Comparison of ENCODE assay signal across 8 mouse cellular contexts in genomic region chr14:8092573-8092972, GRCm38 (mm10). TPM values are rescaled to one million over a fixed set of nuclear protein-coding genes. Genes with fewer than 3 reads are reported as not detected.
DNase-seq lines count a peak whose midpoint lies in the region; ATAC-seq lines count a peak whose summit lies in the region.

No protein-coding gene starts in this region.

- no peaks in the 10 kb centered on the region for H3K27me3 ChIP-seq in intestine, embryonic 16.5 days (replicated peaks; ENCODE audit: control insufficient read depth, insufficient read depth, low read length)
- no peaks in the 10 kb centered on the region for H3K27me3 ChIP-seq in intestine, embryonic 15.5 days (replicated peaks)
- no peaks in the 10 kb centered on the region for H3K27me3 ChIP-seq in limb, embryonic 12.5 days

- DNase-seq in CD4-positive helper T cell, adult 2 months (ENCODE audit: low read depth, low spot score) = peak; percentile 54
- DNase-seq in ZHBTc4 (ENCODE audit: low read depth, low spot score) = peak; percentile 46
- no peak for DNase-seq in left cerebral cortex, postnatal 4 days
- DNase-seq in spleen, adult 12 weeks (ENCODE audit: low spot score) = no peak

- peaks cover 17% of the 10 kb centered on the region for H3K4me1 ChIP-seq in intestine, embryonic 16.5 days (ENCODE audit: control insufficient read depth, insufficient read depth, low read length)
- peaks cover 11% of the 10 kb centered on the region for H3K4me1 ChIP-seq in intestine, embryonic 15.5 days (replicated peaks)
- no peaks in the 10 kb centered on the region for H3K4me1 ChIP-seq in limb, embryonic 12.5 days (replicated peaks)

- 85% methylated on average over 2 of the region's 2 CpGs for WGBS in intestine, embryonic 16.5 days
- WGBS in intestine, embryonic 15.5 days = 83% methylated on average over 2 of the region's 2 CpGs
- 93% methylated on average over 2 of the region's 2 CpGs for WGBS in limb, embryonic 12.5 days

- intact Hi-C loops in left cerebral cortex, postnatal 4 days (cut with DNase I) = loop anchor here (5.0 to 10.0 kb wide), 3 partner anchors 70 to 252 kb away; partner anchors contain the start of gene Acox2

- ATAC-seq in intestine, embryonic 16.5 days = 0 out of 2 replicates have a peak, but pooled peaks have one; percentile 10
- no peak for ATAC-seq in intestine, embryonic 15.5 days
- ATAC-seq in limb, embryonic 12.5 days (ENCODE audit: insufficient number of reproducible peaks, insufficient read depth, low FRiP score, low TSS enrichment, low read depth) = 0 out of 2 replicates have a peak, but pooled peaks have one; percentile 37
- no peak for ATAC-seq in erythroid progenitor cell, adult 5-6 weeks (replicated peaks; ENCODE audit: low FRiP score, poor library complexity, severe bottlenecking)

- H3K36me3 ChIP-seq in intestine, embryonic 16.5 days (ENCODE audit: control insufficient read depth, insufficient read depth, low read length) = peaks cover 8% of the 10 kb centered on the region; the same call in 1 of the 2 replicates
- peaks cover 11% of the 10 kb centered on the region; the same call in 1 of the 2 replicates for H3K36me3 ChIP-seq in intestine, embryonic 15.5 days
- H3K36me3 ChIP-seq in limb, embryonic 12.5 days = peaks cover 36% of the 10 kb centered on the region

- no peaks in the 10 kb centered on the region for H3K9me3 ChIP-seq in intestine, embryonic 16.5 days (ENCODE audit: control insufficient read depth, low read length)
- H3K9me3 ChIP-seq in intestine, embryonic 15.5 days = no peaks in the 10 kb centered on the region
- H3K9me3 ChIP-seq in limb, embryonic 12.5 days = no peaks in the 10 kb centered on the region

- no peak overlapping the region for H3K27ac ChIP-seq in intestine, embryonic 16.5 days (ENCODE audit: low read length)
- no peak overlapping the region for H3K27ac ChIP-seq in intestine, embryonic 15.5 days
- no peak overlapping the region for H3K27ac ChIP-seq in limb, embryonic 12.5 days

- no peak overlapping the region for H3K9ac ChIP-seq in intestine, embryonic 16.5 days (ENCODE audit: low read depth, low read length)
- no peak overlapping the region for H3K9ac ChIP-seq in intestine, embryonic 15.5 days
- H3K9ac ChIP-seq in limb, embryonic 12.5 days (replicated peaks) = no peak overlapping the region

- no peak overlapping the region for H3K4me3 ChIP-seq in intestine, embryonic 16.5 days (ENCODE audit: low read length)
- H3K4me3 ChIP-seq in intestine, embryonic 15.5 days (replicated peaks) = no peak overlapping the region
- H3K4me3 ChIP-seq in limb, embryonic 12.5 days (replicated peaks) = no peak overlapping the region

- H3K4me2 ChIP-seq in intestine, embryonic 16.5 days (ENCODE audit: low read depth, low read length) = no peak overlapping the region
- H3K4me2 ChIP-seq in intestine, embryonic 15.5 days (replicated peaks) = no peak overlapping the region
- H3K4me2 ChIP-seq in limb, embryonic 12.5 days = no peak overlapping the region

RNA-seq across cellular contexts. Expression of gene Pxk, which starts 5.4 kb away (rescaled TPM):
- polyA plus RNA-seq in intestine, embryonic 16.5 days (2015; fragmentation: Nextera tagmentation; extraction: Ambion mirVana) = 40.4 and 44.3 TPM in 2 replicates
- 35.2 and 36.3 TPM in 2 replicates for polyA plus RNA-seq in intestine, embryonic 15.5 days (2015; fragmentation: Nextera tagmentation; extraction: Ambion mirVana)
- polyA plus RNA-seq in limb, embryonic 12.5 days (2016; fragmentation: Nextera tagmentation; extraction: Ambion mirVana) = 22.8 and 23.0 TPM in 2 replicates
- 10 to 100 TPM; 32.3 to 38.0 TPM for total RNA-seq in left cerebral cortex, postnatal 4 days (2021)
- total RNA-seq in erythroid progenitor cell, adult 5-6 weeks (2015; ENCODE audit: low replicate concordance) = 14.7 and 16.6 TPM in 2 replicates
- total RNA-seq in erythroid progenitor cell, adult 5-6 weeks (2017; ENCODE audit: low replicate concordance) = 3.0 and 5.3 TPM in 2 replicates

RNA-seq across cellular contexts. Expression of gene Rpp14, which starts 12.4 kb away (rescaled TPM):
- 44.2 and 54.9 TPM in 2 replicates for polyA plus RNA-seq in intestine, embryonic 16.5 days (2015; fragmentation: Nextera tagmentation; extraction: Ambion mirVana)
- polyA plus RNA-seq in intestine, embryonic 15.5 days (2015; fragmentation: Nextera tagmentation; extraction: Ambion mirVana) = 52.1 and 53.7 TPM in 2 replicates
- polyA plus RNA-seq in limb, embryonic 12.5 days (2016; fragmentation: Nextera tagmentation; extraction: Ambion mirVana) = 50.1 and 51.2 TPM in 2 replicates
- 10 to 100 TPM; 24.4 to 24.7 TPM for total RNA-seq in left cerebral cortex, postnatal 4 days (2021)
- 4.2 and 5.0 TPM in 2 replicates for total RNA-seq in erythroid progenitor cell, adult 5-6 weeks (2015; ENCODE audit: low replicate concordance)
- total RNA-seq in erythroid progenitor cell, adult 5-6 weeks (2017; ENCODE audit: low replicate concordance) = 6.4 and 6.8 TPM in 2 replicates

Comparison
In these comparisons a context has a peak if more than half of its experiments do, and no peak if none do; other contexts are left out.
1. ATAC-seq: peak in intestine, embryonic 16.5 days (single experiment) and limb, embryonic 12.5 days (single experiment); none in intestine, embryonic 15.5 days (single experiment) and erythroid progenitor cell, adult 5-6 weeks (single experiment).
2. DNase-seq: peak in CD4-positive helper T cell, adult 2 months (single experiment) and ZHBTc4 (single experiment); none in left cerebral cortex, postnatal 4 days (single experiment) and spleen, adult 12 weeks (single experiment).